In the genomic region with DNA sequence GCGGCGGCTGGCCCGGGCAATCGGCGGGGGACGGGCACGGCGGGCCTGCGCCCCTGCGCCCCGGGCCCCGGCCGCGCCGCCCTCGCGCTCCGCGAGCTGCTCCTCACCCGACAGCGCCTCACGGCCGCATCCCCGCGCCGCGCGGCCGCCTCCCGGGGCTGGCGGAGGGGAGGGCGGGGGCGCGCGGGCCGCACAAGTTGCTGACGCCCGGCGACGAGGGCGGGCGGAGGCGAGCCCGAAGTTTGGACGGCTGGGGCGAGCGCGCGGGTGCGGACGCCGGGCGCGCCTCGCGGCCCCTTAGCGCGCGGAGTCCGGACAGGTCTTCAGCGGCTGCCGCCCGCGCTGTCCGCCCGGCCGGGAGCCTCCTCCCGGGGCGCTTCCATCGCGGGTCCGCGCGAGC, we compare ENCODE assay signal across 7 mouse cellular contexts. TPM values are rescaled to one million over a fixed set of nuclear protein-coding genes. Genes with fewer than 3 reads are reported as not detected.
DNase-seq lines count a peak whose midpoint lies in the region; ATAC-seq and TF ChIP-seq lines count a peak whose summit lies in the region.

No protein-coding gene starts in this region.

- no peaks in the 10 kb centered on the region for H3K36me3 ChIP-seq in testis, adult 2 months (ENCODE audit: control insufficient read depth, insufficient read depth, low read length)
- no peaks in the 10 kb centered on the region for H3K36me3 ChIP-seq in heart, embryonic 13.5 days

- peak overlapping the region; percentile 81 for H3K4me2 ChIP-seq in heart, embryonic 13.5 days

- no peak for TF ChIP-seq CTCF in testis, adult 2 months (IDR thresholded peaks at IDR 0.05; ENCODE audit: control insufficient read depth, insufficient read depth, insufficient replicate concordance, low read depth, low read length)
- TF ChIP-seq CTCF in cortical plate, adult 2 months (IDR thresholded peaks at IDR 0.05; ENCODE audit: extremely low read depth, insufficient read depth, low read length), result no peak

- DNase-seq in testis, postnatal 14 days (ENCODE audit: low spot score), result no peak
- DNase-seq in kidney, postnatal 36 days, result peak; percentile 56 to 80
- peak; percentile 60 for DNase-seq in lung, postnatal 36 days
- DNase-seq in spleen, postnatal 4 days (ENCODE audit: low spot score in 2 of 2), result peak; percentile 67 to 86

- peak overlapping the region; percentile 92 for H3K27ac ChIP-seq in testis, adult 2 months (ENCODE audit: control insufficient read depth, insufficient read depth, low read depth, low read length)
- H3K27ac ChIP-seq in cortical plate, adult 2 months (ENCODE audit: insufficient read depth, low read length), result peak overlapping the region; percentile 92
- peak overlapping the region; percentile 97 for H3K27ac ChIP-seq in heart, embryonic 13.5 days (replicated peaks)

- H3K4me3 ChIP-seq in testis, adult 2 months (ENCODE audit: control insufficient read depth, low read depth, low read length), result peak overlapping the region; percentile 96
- H3K4me3 ChIP-seq in cortical plate, adult 2 months (ENCODE audit: insufficient read depth, low read length), result peak overlapping the region; percentile 63
- peak overlapping the region; percentile 78 for H3K4me3 ChIP-seq in heart, embryonic 13.5 days

- H3K27me3 ChIP-seq in testis, adult 2 months (ENCODE audit: control insufficient read depth, insufficient read depth, low read length), result no peaks in the 10 kb centered on the region
- no peaks in the 10 kb centered on the region for H3K27me3 ChIP-seq in heart, embryonic 13.5 days (replicated peaks)

- H3K9me3 ChIP-seq in heart, embryonic 13.5 days, result no peaks in the 10 kb centered on the region

- WGBS in heart, embryonic 13.5 days, result 1% methylated on average over 41 of the region's 74 CpGs

- ATAC-seq in heart, embryonic 13.5 days (ENCODE audit: extremely low read depth, insufficient number of reproducible peaks, low FRiP score, low TSS enrichment), result peak; percentile 26; the same call in 1 of the 2 replicates

- TF ChIP-seq POLR2A in testis, adult 2 months (IDR thresholded peaks at IDR 0.05; ENCODE audit: control insufficient read depth, low read depth, low read length), result no peak
- no peak for TF ChIP-seq POLR2A in cortical plate, adult 2 months (IDR thresholded peaks at IDR 0.05; ENCODE audit: extremely low read depth, insufficient read depth, low read length)

- H3K4me1 ChIP-seq in testis, adult 2 months (ENCODE audit: control insufficient read depth, insufficient read depth, low read length), result peaks cover 3% of the 10 kb centered on the region
- peaks cover 3% of the 10 kb centered on the region; the same call in 1 of the 2 replicates for H3K4me1 ChIP-seq in cortical plate, adult 2 months (ENCODE audit: control insufficient read depth, insufficient read depth, low read length)
- H3K4me1 ChIP-seq in heart, embryonic 13.5 days, result peaks cover 38% of the 10 kb centered on the region

- peak overlapping the region; percentile 98 for H3K9ac ChIP-seq in heart, embryonic 13.5 days

RNA-seq across cellular contexts. Expression of gene Ppp2r5a, which starts 6.6 kb away (rescaled TPM):
- 10.0 and 14.2 TPM in 2 replicates for polyA plus RNA-seq in testis, adult 2 months (2012; rRNA removed)
- polyA plus RNA-seq in cortical plate, adult 2 months (2012; rRNA removed), result 79.8 and 82.1 TPM in 2 replicates
- 21.2 and 22.6 TPM in 2 replicates for polyA plus RNA-seq in heart, embryonic 13.5 days (2015; fragmentation: Nextera tagmentation; extraction: Ambion mirVana)
